Mouse (Mus musculus): ENCODE measurements around the gene Adcy10. TPM values are rescaled to one million over a fixed set of nuclear protein-coding genes. Genes with fewer than 3 reads are reported as not detected.

Adcy10 gene
- polyA plus RNA-seq, 1 experiment from 2014 or later = 0.17 TPM

DNA sequence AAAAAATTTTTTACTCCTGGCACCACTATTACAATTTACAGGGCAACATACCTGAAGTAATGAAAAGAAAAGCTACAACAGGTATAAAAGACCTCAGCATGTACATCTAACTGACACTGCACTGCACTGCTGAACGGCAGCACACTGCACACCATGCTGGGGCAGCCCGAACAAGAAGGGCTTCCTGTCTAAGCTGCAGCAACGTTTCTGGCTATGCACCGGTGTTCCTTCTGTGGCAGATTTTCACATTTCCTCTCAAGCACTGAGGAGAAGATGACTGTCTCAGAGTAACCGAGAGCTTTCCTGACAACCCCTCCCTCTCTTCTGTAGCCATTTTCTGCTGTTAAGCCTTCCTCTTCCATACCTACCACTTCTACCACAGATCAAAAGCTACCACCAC lies 127.7 kb downstream of the Adcy10 start:
- WGBS = 79% methylated on average over 5 of the region's 5 CpGs
- H3K4me3 ChIP-seq (replicated peaks) = no peak overlapping the region
- H3K27me3 ChIP-seq = no peaks in the 10 kb centered on the region
- H3K36me3 ChIP-seq (replicated peaks) = peaks cover 28% of the 10 kb centered on the region
- H3K9ac ChIP-seq = no peak overlapping the region
- 0 out of 2 replicates have a peak, but pooled peaks cover 3% of the 10 kb centered on the region for H3K9me3 ChIP-seq
- peaks cover 30% of the 10 kb centered on the region for H3K4me1 ChIP-seq
- no peak overlapping the region for H3K4me2 ChIP-seq
- no peak for ATAC-seq (ENCODE audit: low FRiP score)
- no peak overlapping the region for H3K27ac ChIP-seq

DNA sequence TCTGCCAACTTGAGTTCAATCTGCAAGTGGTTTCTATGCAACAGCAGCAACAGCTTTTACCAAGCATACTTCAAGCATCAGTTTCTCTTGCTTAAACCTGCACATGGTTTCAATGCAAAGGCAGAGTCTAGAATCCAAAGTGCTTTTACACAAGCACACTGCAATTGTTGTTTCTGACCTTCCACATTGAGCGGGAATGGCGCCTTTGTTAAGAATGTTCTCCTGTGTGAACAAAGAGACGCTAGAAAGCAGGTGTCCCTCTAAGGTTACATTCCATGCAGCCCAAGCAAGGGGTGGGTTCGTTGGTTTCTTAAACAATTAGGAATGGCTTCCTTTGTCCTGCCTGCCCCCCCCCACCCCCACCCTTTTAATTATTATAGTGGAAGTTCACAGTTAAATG lies 128.9 kb downstream of the Adcy10 start:
- Histone ChIP-seq H3K9me3 (0 out of 2 replicates have a peak, but pooled peaks cover 3% of the 10 kb centered on the region), H3K4me3 (replicated peaks) (no peak overlapping the region), H3K9ac (no peak overlapping the region), H3K4me2 (no peak overlapping the region), H3K27me3 (no peaks in the 10 kb centered on the region), H3K36me3 (replicated peaks) (peaks cover 23% of the 10 kb centered on the region), H3K27ac (no peak overlapping the region), H3K4me1 (peaks cover 40% of the 10 kb centered on the region)
- 77% methylated on average over 4 of the region's 4 CpGs for WGBS
- no peak for ATAC-seq (ENCODE audit: low FRiP score)

DNA sequence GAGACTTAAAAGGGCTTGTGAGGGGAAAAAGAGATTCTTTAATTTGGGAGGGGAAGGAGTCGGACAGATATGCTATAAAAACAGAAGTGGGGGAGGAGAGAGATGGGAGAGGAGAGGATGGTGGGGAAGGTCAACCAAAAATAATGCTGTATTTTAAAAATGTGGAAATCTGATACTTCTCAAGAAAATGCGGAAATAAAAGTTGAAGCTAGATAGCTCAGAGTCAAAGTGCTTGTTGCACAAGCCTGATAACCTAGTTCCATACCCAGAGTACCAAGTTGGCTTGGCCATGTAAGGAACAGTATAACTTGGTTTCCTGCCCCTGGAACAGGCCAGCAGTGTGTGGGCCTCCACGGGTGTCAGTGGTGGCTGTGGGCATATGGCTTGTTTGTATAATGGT lies 129.8 kb downstream of the Adcy10 start:
- ATAC-seq (ENCODE audit: low FRiP score) = no peak
- Histone ChIP-seq H3K9ac (no peak overlapping the region), H3K4me3 (replicated peaks) (no peak overlapping the region), H3K36me3 (replicated peaks) (peaks cover 23% of the 10 kb centered on the region), H3K4me1 (peaks cover 36% of the 10 kb centered on the region), H3K9me3 (0 out of 2 replicates have a peak, but pooled peaks cover 3% of the 10 kb centered on the region), H3K27ac (no peak overlapping the region), H3K27me3 (no peaks in the 10 kb centered on the region), H3K4me2 (no peak overlapping the region)
- WGBS = 96% methylated on average over 3 of the region's 3 CpGs

DNA sequence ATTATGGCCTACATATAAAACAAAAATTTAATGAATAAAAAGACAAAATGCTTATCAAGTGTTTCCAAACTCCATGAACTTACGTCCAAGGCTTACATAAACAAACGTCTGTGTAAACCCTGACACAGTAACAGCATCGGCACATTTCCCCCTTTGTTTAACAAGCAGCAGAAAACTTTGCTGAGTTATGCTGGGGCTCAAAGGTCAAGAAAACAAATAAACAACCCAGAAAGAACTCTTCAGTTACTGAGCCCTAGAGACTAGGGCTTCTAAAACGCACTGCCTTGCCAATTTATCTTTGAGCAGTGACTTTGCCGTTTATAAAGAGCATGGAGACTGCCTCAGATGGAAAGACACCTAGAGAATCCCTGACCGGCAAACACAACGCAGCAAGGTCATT lies 131.7 kb downstream of the Adcy10 start:
- peaks cover 21% of the 10 kb centered on the region for H3K4me1 ChIP-seq
- WGBS = 61% methylated on average over 7 of the region's 7 CpGs

DNA sequence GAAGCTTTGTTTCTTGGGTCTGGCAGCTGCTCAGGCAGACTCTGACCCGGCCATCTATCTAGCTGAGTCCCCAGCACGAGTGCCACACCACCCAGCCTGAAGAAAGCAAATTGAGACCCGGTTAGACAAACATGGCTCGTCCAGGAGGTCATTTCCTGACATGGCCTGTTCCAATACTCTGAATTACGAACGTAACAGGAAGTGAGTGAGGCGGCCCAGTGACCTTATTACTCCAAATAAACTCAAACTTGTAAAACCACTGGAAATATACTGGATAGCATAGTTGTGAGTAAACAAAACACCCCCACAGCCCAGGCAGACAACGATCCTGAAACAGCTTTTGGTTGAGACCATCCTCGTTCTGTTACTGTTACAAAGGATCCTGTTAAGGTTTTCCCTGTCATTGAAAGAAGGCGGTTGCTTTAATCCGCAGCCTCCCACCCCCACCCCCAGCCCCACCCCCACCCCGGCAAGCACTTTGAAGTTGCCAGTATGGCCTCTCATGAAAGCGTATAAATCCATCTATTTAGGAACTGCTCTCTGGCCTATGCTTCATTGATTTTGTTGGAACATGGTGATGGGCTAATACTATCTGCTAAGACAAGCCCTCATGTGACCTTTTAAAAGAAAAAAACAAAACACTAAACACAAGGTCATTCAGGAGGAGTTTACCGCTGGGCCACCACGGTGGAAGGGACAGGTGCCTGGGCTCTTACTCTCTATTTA lies 132.3 kb downstream of the Adcy10 start:
- Histone ChIP-seq H3K4me3 (replicated peaks) (no peak overlapping the region), H3K4me2 (no peak overlapping the region), H3K9me3 (0 out of 2 replicates have a peak, but pooled peaks cover 3% of the 10 kb centered on the region), H3K27ac (peak overlapping the region; percentile 46; the same call in 1 of the 2 replicates), H3K36me3 (replicated peaks) (peaks cover 25% of the 10 kb centered on the region), H3K4me1 (peaks cover 21% of the 10 kb centered on the region), H3K9ac (no peak overlapping the region), H3K27me3 (no peaks in the 10 kb centered on the region)
- ATAC-seq (ENCODE audit: low FRiP score) = no peak
- 22% methylated on average over 15 of the region's 15 CpGs for WGBS

More for the DNA sequence above, 131.7 kb downstream of the Adcy10 start:
- H3K9me3 ChIP-seq = 0 out of 2 replicates have a peak, but pooled peaks cover 3% of the 10 kb centered on the region
- no peak overlapping the region for H3K4me2 ChIP-seq
- no peak overlapping the region for H3K4me3 ChIP-seq (replicated peaks)
- peaks cover 23% of the 10 kb centered on the region for H3K36me3 ChIP-seq (replicated peaks)
- no peaks in the 10 kb centered on the region for H3K27me3 ChIP-seq
- H3K9ac ChIP-seq = no peak overlapping the region
- H3K27ac ChIP-seq = peak overlapping the region; percentile 46; the same call in 1 of the 2 replicates
- no peak for ATAC-seq (ENCODE audit: low FRiP score)

DNA sequence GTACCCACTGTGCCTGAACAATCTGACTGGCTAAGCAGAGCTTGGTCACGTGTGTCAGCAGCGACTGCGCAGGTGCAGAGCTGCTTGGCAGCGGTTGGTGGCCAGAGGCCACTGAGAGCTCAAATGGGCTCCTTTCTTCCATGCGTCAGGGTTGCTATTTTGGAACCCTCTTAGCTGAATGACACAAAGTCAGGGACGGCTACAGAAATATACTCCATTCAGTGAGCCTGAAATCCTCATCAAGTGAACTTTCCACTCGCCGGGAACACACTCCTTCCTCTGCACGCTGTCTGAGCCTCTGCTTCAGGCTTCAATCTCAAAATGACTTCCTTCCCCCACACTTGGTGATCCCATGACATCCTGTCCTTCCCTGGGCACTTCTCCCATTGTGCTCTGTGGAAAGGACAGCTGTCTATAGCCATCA lies 133.2 kb downstream of the Adcy10 start:
- H3K4me3 ChIP-seq (replicated peaks) = no peak overlapping the region
- peaks cover 30% of the 10 kb centered on the region for H3K36me3 ChIP-seq (replicated peaks)
- no peak for ATAC-seq (ENCODE audit: low FRiP score)
- H3K9me3 ChIP-seq = 0 out of 2 replicates have a peak, but pooled peaks cover 3% of the 10 kb centered on the region
- 59% methylated on average over 9 of the region's 9 CpGs for WGBS
- no peaks in the 10 kb centered on the region for H3K27me3 ChIP-seq
- peak overlapping the region; percentile 43 for H3K27ac ChIP-seq
- peaks cover 21% of the 10 kb centered on the region for H3K4me1 ChIP-seq
- no peak overlapping the region for H3K9ac ChIP-seq
- no peak overlapping the region for H3K4me2 ChIP-seq

DNA sequence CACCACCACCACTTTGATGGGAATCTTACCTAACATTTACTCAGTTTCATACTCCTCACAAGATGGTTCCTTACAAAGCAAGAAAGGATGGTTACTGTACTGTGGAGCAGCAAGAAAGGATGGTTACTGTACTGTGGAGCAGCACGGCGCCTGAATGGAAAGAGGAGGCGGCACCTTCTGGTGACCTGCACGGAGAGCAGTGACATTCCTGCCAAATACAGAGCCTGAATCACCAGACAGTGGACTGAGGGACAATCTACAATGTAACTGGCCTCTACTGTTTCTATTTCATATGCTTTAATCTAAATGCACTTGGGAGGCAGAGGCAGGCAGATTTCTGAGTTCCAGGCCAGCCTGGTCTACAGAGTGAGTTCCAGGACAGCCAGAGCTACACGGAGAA lies 140.1 kb downstream of the Adcy10 start:
- Histone ChIP-seq H3K27me3 (no peaks in the 10 kb centered on the region), H3K9me3 (no peaks in the 10 kb centered on the region), H3K36me3 (replicated peaks) (peaks cover 12% of the 10 kb centered on the region), H3K27ac (no peak overlapping the region), H3K4me1 (peaks cover 10% of the 10 kb centered on the region), H3K4me2 (no peak overlapping the region), H3K4me3 (replicated peaks) (no peak overlapping the region), H3K9ac (no peak overlapping the region)
- no peak for ATAC-seq (ENCODE audit: low FRiP score)
- 89% methylated on average over 5 of the region's 5 CpGs for WGBS

DNA sequence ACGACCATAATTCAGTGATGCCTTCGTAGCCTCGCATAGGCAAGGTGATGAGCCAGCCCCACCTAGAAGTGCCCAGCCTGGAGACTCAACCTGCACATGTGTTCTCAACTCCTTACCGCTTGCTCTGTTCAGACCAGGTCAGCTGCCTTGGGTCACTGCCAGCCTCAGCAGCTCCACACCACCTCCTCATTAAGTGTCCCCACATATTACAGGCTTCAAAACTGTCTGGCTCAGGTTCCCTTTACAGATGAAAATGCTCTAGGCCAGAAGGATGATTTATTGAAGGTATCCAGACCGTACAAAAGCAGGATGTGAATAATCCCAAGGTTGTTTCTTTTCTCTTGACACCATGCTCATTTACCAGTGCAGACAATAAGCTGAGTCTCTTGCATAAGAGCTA lies 140.9 kb downstream of the Adcy10 start:
- Histone ChIP-seq H3K9me3 (no peaks in the 10 kb centered on the region), H3K27me3 (no peaks in the 10 kb centered on the region), H3K4me1 (peaks cover 16% of the 10 kb centered on the region), H3K36me3 (replicated peaks) (peaks cover 12% of the 10 kb centered on the region), H3K9ac (no peak overlapping the region), H3K4me2 (no peak overlapping the region), H3K4me3 (replicated peaks) (no peak overlapping the region), H3K27ac (no peak overlapping the region)
- WGBS = 93% methylated on average over 5 of the region's 5 CpGs
- no peak for ATAC-seq (ENCODE audit: low FRiP score)

Other genes with a start within 250 kb of the Adcy10 start
- 106 and 107 TPM in 2 replicates for gene Tiprl, start 248.2 kb upstream of the Adcy10 start, polyA plus RNA-seq (2016; fragmentation: Nextera tagmentation; extraction: Ambion mirVana)
- gene Gpr161, start 189.4 kb upstream of the Adcy10 start, polyA plus RNA-seq (2016; fragmentation: Nextera tagmentation; extraction: Ambion mirVana) = 3.4 and 3.7 TPM in 2 replicates
- 8.8 and 9.9 TPM in 2 replicates for gene Dcaf6, start 24.7 kb upstream of the Adcy10 start, polyA plus RNA-seq (2016; fragmentation: Nextera tagmentation; extraction: Ambion mirVana)
- gene Mpc2, start 24.5 kb upstream of the Adcy10 start, polyA plus RNA-seq (2016; fragmentation: Nextera tagmentation; extraction: Ambion mirVana) = 126 and 128 TPM in 2 replicates
- gene Mpzl1, start 149.4 kb downstream of the Adcy10 start, polyA plus RNA-seq (2016; fragmentation: Nextera tagmentation; extraction: Ambion mirVana) = 125 and 126 TPM in 2 replicates
- 6.7 and 8.1 TPM in 2 replicates for gene Rcsd1, start 224.6 kb downstream of the Adcy10 start, polyA plus RNA-seq (2016; fragmentation: Nextera tagmentation; extraction: Ambion mirVana)

Measured in forebrain, embryonic 12.5 days (tissue).